Mouse (Mus musculus) leukemia stem cell, adult 10-12 weeks (primary cell): ENCODE measurements around the gene Slc4a1. TPM values are rescaled to one million over a fixed set of nuclear protein-coding genes. Genes with fewer than 3 reads are reported as not detected.

Experiments used
- polyA plus RNA-seq: library from polyadenylated mRNA; stranded (reverse); fragments of >175 nt; gene quantifications from 2 replicates; pipeline ENCODE4 v1.2.3, GENCODE M21; 2012; ENCODE audit warnings: low replicate concordance

The Slc4a1 gene
- polyA plus RNA-seq: 452 and 1,470 TPM in 2 replicates

GRCm38 (mm10) chr11:102366103-102366502 lies at the start of gene Slc4a1:
Gene Slc4a1 (minus strand): TSS chr11:102366203.

DNA sequence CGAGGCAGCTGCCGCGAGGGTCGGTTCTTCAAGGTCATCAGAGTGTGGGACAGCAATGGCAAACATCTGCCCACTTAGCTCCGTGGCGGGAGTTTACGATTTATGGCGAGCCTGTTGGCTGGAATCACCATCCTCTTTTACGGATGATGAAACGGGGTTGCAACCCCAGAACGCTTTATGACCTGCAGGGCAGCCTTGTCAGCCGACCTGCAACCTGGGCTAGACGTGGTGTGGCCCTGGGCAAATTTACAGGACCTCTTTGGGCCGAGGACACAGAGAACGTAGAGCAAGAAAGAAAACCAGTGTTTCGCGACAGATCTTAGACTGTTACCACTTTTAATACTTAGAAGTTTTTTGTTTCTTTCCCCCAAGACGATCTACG lies 41.8 kb upstream of the Slc4a1 start, which contains the start of gene Slc25a39:
Gene Slc25a39 (minus strand): TSS at position 113 of the 382 bp plus-strand sequence.

DNA sequence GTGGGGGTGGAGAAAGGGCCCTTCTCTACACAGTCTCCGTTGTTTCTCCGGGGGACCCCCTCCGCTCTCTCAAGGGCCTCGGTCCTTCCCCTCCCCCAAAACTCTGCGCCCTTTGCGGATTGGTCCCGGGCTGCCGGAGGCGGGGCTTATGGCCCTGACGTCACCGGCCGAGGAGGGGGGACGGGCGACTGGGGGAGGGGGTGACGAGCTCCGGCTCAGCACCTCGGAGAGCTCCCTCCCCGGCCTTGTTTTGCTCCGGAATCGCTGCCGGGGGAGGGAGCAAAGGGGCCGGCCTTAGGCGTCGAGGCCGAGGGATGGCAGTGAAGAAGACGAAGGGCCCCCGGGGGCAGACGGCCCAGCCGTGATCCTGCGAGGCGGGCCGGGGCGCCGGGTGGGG lies 27.2 kb upstream of the Slc4a1 start, which contains the start of gene Rundc3a:
Gene Rundc3a (plus strand): TSS at position 166 of the 397 bp plus-strand sequence.

GRCm38 (mm10) chr11:102319410-102319792 lies 46.6 kb downstream of the Slc4a1 start, which contains the start of gene Ubtf:
Gene Ubtf (minus strand): TSS chr11:102319742.

Other genes starting within 250 kb of the Slc4a1 start
- gene Nags, start 220.7 kb downstream of the Slc4a1 start, polyA plus RNA-seq: 2.0 and 2.1 TPM in 2 replicates
- 6.5 and 10.4 TPM in 2 replicates for gene Tmem101, start 209.8 kb downstream of the Slc4a1 start, polyA plus RNA-seq
- gene Lsm12, start 180.9 kb downstream of the Slc4a1 start, polyA plus RNA-seq: 73.7 and 82.1 TPM in 2 replicates
- 19.9 and 23.2 TPM in 2 replicates for gene G6pc3, start 176.6 kb downstream of the Slc4a1 start, polyA plus RNA-seq
- 89.8 and 95.7 TPM in 2 replicates for gene Hdac5, start 136.0 kb downstream of the Slc4a1 start, polyA plus RNA-seq
- gene BC030867, start 117.3 kb downstream of the Slc4a1 start, polyA plus RNA-seq: 2.6 and 13.3 TPM in 2 replicates
- gene Asb16, start 97.5 kb downstream of the Slc4a1 start, polyA plus RNA-seq: 0.98 and 1.2 TPM in 2 replicates
- 46.9 and 69.3 TPM in 2 replicates for gene Tmub2, start 81.3 kb downstream of the Slc4a1 start, polyA plus RNA-seq
- 73.0 and 101 TPM in 2 replicates for gene Atxn7l3, start 69.6 kb downstream of the Slc4a1 start, polyA plus RNA-seq
- 99.7 and 124 TPM in 2 replicates for gene Ubtf, start 46.5 kb downstream of the Slc4a1 start, polyA plus RNA-seq
- 5.3 and 23.3 TPM in 2 replicates for gene Rundc3a, start 27.2 kb upstream of the Slc4a1 start, polyA plus RNA-seq
- 151 and 356 TPM in 2 replicates for gene Slc25a39, start 41.7 kb upstream of the Slc4a1 start, polyA plus RNA-seq
- 42.1 and 60.7 TPM in 2 replicates for gene Grn, start 64.1 kb upstream of the Slc4a1 start, polyA plus RNA-seq
- 1.5 and 1.7 TPM in 2 replicates for gene Fam171a2, start 81.5 kb upstream of the Slc4a1 start, polyA plus RNA-seq
- gene Itga2b, start 103.9 kb upstream of the Slc4a1 start, polyA plus RNA-seq: 31.4 and 33.3 TPM in 2 replicates
- gene Gpatch8, start 190.2 kb upstream of the Slc4a1 start, polyA plus RNA-seq: 11.2 and 32.6 TPM in 2 replicates
- not detected in 2 replicates for gene Gm11627, start 213.3 kb upstream of the Slc4a1 start, polyA plus RNA-seq
- gene Fzd2, start 238.2 kb upstream of the Slc4a1 start, polyA plus RNA-seq: 0.09 and 0.49 TPM in 2 replicates